Mouse (Mus musculus): ENCODE measurements around the gene Gemin4. TPM values are rescaled to one million over a fixed set of nuclear protein-coding genes. Genes with fewer than 3 reads are reported as not detected.

Gene Gemin4
- total RNA-seq, 1 experiment = 34.0 TPM

DNA sequence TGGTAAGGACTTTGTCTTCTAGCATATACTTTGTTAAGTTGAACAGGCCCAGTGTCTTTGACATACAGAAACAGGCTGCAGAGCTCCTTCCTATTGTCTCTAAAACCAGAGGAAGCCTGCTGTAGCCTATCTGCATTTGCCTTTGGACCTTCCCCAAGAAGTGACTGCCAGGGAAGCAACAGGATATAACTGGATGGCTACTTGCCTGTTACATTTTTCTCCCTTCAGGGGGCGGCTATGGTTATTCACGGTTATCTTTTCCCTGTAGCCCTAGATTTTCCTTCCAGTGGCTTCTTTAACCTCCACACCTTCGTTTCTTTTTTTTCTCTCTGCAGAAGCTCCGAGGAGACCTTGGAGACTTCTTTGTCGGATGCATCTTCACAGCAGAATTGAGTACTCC lies 10.7 kb downstream of the Gemin4 start:
- in situ Hi-C loops (cut with MboI; ENCODE audit: low sequenced_read_pairs in 2 of 2, unreplicated experiment in 2 of 2) = no loop called here
- TF ChIP-seq HCFC1 (IDR thresholded peaks at IDR 0.05; ENCODE audit: borderline replicate concordance, insufficient read depth, low read length) = no peak
- TF ChIP-seq CHD2 (IDR thresholded peaks at IDR 0.05; ENCODE audit: low read depth, low read length) = no peak
- no peak for TF ChIP-seq MAFK (IDR thresholded peaks at IDR 0.05; ENCODE audit: insufficient read depth, low read depth, low read length)
- TF ChIP-seq ZC3H11A (IDR thresholded peaks at IDR 0.05; ENCODE audit: borderline replicate concordance, low read depth, low read length) = no peak
- no peak for TF ChIP-seq ZNF384 (IDR thresholded peaks at IDR 0.05; ENCODE audit: low read depth, low read length)
- Histone ChIP-seq H3K36me3 (ENCODE audit: control insufficient read depth, insufficient read depth, low read length, poor library complexity, severe bottlenecking) (peaks cover 8% of the 10 kb centered on the region), H3K9me3 (ENCODE audit: control insufficient read depth, insufficient read depth, low read depth, low read length) (no peaks in the 10 kb centered on the region), H3K4me1 (ENCODE audit: control insufficient read depth in 2 of 2, insufficient read depth in 2 of 2, low read length in 2 of 2, poor library complexity in 1 of 2) (no peaks in the 10 kb centered on the region), H3K27ac (ENCODE audit: insufficient read depth, low read depth, low read length, poor library complexity, severe bottlenecking) (no peak overlapping the region), H3K9ac (ENCODE audit: insufficient read depth, low read depth, low read length, poor library complexity, severe bottlenecking) (no peak overlapping the region), H3K4me3 (ENCODE audit: insufficient read depth in 1 of 2, low read depth in 1 of 2, low read length in 2 of 2, poor library complexity in 1 of 2, severe bottlenecking in 1 of 2) (no peak overlapping the region)
- DNase-seq (ENCODE audit: low read depth, low spot score) = no peak

DNA sequence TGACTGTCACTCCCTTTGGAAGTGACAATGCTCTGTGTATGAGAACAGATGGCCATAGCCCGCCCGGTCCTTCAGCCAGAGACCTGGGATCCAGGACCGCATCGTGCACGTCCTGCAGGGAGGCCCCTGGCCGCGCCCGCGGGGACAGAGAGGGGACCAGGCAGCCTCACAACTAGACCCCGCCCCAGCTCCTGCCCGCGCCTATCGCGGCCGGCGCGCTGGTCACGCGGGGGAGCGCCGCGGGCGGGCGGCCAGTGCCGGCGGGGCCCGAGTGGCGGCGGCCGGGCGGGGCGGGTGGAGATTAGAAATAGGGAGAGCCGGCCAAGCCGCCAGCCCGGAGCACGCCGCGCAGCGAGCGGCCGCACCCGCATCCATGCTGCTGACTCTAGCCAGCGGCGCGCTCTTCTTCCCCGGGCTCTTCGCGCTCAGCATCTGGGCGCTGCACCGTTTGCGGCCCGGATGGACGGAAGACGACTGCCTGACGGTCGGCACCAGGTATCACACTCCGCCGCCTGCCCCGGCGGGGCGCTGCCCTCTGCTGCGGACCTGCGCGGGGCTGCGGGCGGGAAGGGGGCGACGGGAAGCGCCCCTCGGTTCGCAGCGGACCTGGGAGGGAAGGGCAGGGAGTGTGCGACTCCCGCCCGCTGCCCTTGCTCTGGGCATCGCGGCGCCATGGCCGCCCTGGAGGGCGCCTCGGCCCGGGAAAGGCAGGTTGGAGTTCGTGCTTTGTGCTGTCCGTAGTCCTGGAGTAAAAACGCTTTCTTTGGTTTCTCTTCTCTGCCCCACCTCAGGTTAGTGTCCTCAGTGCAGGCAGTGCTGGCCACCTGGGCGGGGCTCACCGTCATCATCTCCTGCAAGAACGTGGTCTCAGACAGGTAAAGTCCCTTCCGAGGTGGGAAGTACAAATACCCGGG lies 15.4 kb downstream of the Gemin4 start:
- H3K9ac ChIP-seq (ENCODE audit: insufficient read depth, low read depth, low read length, poor library complexity, severe bottlenecking) = peak overlapping the region; percentile 78
- H3K9me3 ChIP-seq (ENCODE audit: control insufficient read depth, insufficient read depth, low read depth, low read length) = no peaks in the 10 kb centered on the region
- peaks cover 0 to 1% of the 10 kb centered on the region in 2 experiments; a peak in 1 of 4 replicates for H3K4me1 ChIP-seq (ENCODE audit: control insufficient read depth in 2 of 2, insufficient read depth in 2 of 2, low read length in 2 of 2, poor library complexity in 1 of 2)
- H3K36me3 ChIP-seq (ENCODE audit: control insufficient read depth, insufficient read depth, low read length, poor library complexity, severe bottlenecking) = no peaks in the 10 kb centered on the region
- TF ChIP-seq CHD2 (IDR thresholded peaks at IDR 0.05; ENCODE audit: low read depth, low read length) (no peak), HCFC1 (IDR thresholded peaks at IDR 0.05; ENCODE audit: borderline replicate concordance, insufficient read depth, low read length) (0 out of 2 replicates have a peak, but pooled peaks have one; percentile 15)
- in situ Hi-C loops (cut with MboI; ENCODE audit: low sequenced_read_pairs in 2 of 2, unreplicated experiment in 2 of 2) = no loop called here
- H3K27ac ChIP-seq (ENCODE audit: insufficient read depth, low read depth, low read length, poor library complexity, severe bottlenecking) = no peak overlapping the region
- H3K4me3 ChIP-seq (ENCODE audit: insufficient read depth in 1 of 2, low read depth in 1 of 2, low read length in 2 of 2, poor library complexity in 1 of 2, severe bottlenecking in 1 of 2) = peak overlapping the region; percentile 85 to 89
- peak; percentile 28 for DNase-seq (ENCODE audit: low read depth, low spot score)

- Histone ChIP-seq H3K9me3 (ENCODE audit: control insufficient read depth, insufficient read depth, low read depth, low read length) (no peaks in the 10 kb centered on the region), H3K4me3 (ENCODE audit: insufficient read depth in 1 of 2, low read depth in 1 of 2, low read length in 2 of 2, poor library complexity in 1 of 2, severe bottlenecking in 1 of 2) (no peak overlapping the region), H3K36me3 (ENCODE audit: control insufficient read depth, insufficient read depth, low read length, poor library complexity, severe bottlenecking) (no peaks in the 10 kb centered on the region), H3K4me1 (ENCODE audit: control insufficient read depth in 2 of 2, insufficient read depth in 2 of 2, low read length in 2 of 2, poor library complexity in 1 of 2) (peaks cover 2 to 5% of the 10 kb centered on the region in 2 experiments; a peak in 2 of 4 replicates), H3K9ac (ENCODE audit: insufficient read depth, low read depth, low read length, poor library complexity, severe bottlenecking) (no peak overlapping the region), H3K27ac (ENCODE audit: insufficient read depth, low read depth, low read length, poor library complexity, severe bottlenecking) (no peak overlapping the region)
- no peak for TF ChIP-seq HCFC1 (IDR thresholded peaks at IDR 0.05; ENCODE audit: borderline replicate concordance, insufficient read depth, low read length)
- no peak for TF ChIP-seq MAFK (IDR thresholded peaks at IDR 0.05; ENCODE audit: insufficient read depth, low read depth, low read length)
- TF ChIP-seq ZC3H11A (IDR thresholded peaks at IDR 0.05; ENCODE audit: borderline replicate concordance, low read depth, low read length) = no peak
- no peak for TF ChIP-seq CHD2 (IDR thresholded peaks at IDR 0.05; ENCODE audit: low read depth, low read length)
- no peak for TF ChIP-seq ZNF384 (IDR thresholded peaks at IDR 0.05; ENCODE audit: low read depth, low read length)
- in situ Hi-C loops (cut with MboI; ENCODE audit: low sequenced_read_pairs in 2 of 2, unreplicated experiment in 2 of 2) = no loop called here
- DNase-seq (ENCODE audit: low read depth, low spot score) = no peak
Observed at GRCm38 (mm10) chr11:76196977-76197469, 20.4 kb downstream of the Gemin4 start.

- no peak overlapping the region for H3K27ac ChIP-seq (ENCODE audit: insufficient read depth, low read depth, low read length, poor library complexity, severe bottlenecking)
- no peak overlapping the region for H3K4me3 ChIP-seq (ENCODE audit: insufficient read depth in 1 of 2, low read depth in 1 of 2, low read length in 2 of 2, poor library complexity in 1 of 2, severe bottlenecking in 1 of 2)
- H3K9me3 ChIP-seq (ENCODE audit: control insufficient read depth, insufficient read depth, low read depth, low read length) = no peaks in the 10 kb centered on the region
- H3K36me3 ChIP-seq (ENCODE audit: control insufficient read depth, insufficient read depth, low read length, poor library complexity, severe bottlenecking) = no peaks in the 10 kb centered on the region
- DNase-seq (ENCODE audit: low read depth, low spot score) = no peak
- H3K9ac ChIP-seq (ENCODE audit: insufficient read depth, low read depth, low read length, poor library complexity, severe bottlenecking) = no peak overlapping the region
- TF ChIP-seq ZC3H11A (IDR thresholded peaks at IDR 0.05; ENCODE audit: borderline replicate concordance, low read depth, low read length) (no peak), MAFK (IDR thresholded peaks at IDR 0.05; ENCODE audit: insufficient read depth, low read depth, low read length) (no peak), CHD2 (IDR thresholded peaks at IDR 0.05; ENCODE audit: low read depth, low read length) (no peak), HCFC1 (IDR thresholded peaks at IDR 0.05; ENCODE audit: borderline replicate concordance, insufficient read depth, low read length) (no peak), ZNF384 (IDR thresholded peaks at IDR 0.05; ENCODE audit: low read depth, low read length) (no peak)
- peaks cover 2 to 5% of the 10 kb centered on the region in 2 experiments; a peak in 2 of 4 replicates for H3K4me1 ChIP-seq (ENCODE audit: control insufficient read depth in 2 of 2, insufficient read depth in 2 of 2, low read length in 2 of 2, poor library complexity in 1 of 2)
- in situ Hi-C loops (cut with MboI; ENCODE audit: low sequenced_read_pairs in 2 of 2, unreplicated experiment in 2 of 2) = no loop called here
Observed at GRCm38 (mm10) chr11:76196275-76196976, 21.0 kb downstream of the Gemin4 start.
